Comparison of ENCODE assay signal across 21 mouse cellular contexts in genomic region chr17:26778001-26778400, GRCm38 (mm10).
"Had no signal": no experiment of that assay in that cellular context is flagged by ENCODE, and none has a peak within 500 bp of the region (broad histone marks: within the 10 kb centered on the region; RNA-seq: fewer than 3 reads in every experiment).

No protein-coding gene starts in this region.

- ATAC-seq: inflammation-experienced regulatory T-cells, adult 6 months; intestine, embryonic 16.5 days; lung, postnatal 0 days; midbrain, embryonic 13.5 days; midbrain, embryonic 16.5 days had no signal

- H3K27ac ChIP-seq: left cerebral cortex, adult 2 months; limb, embryonic 10.5 days; limb, embryonic 13.5 days; macrophage; midbrain, embryonic 10.5 days; midbrain, embryonic 13.5 days; neural tube, embryonic 13.5 days had no signal

- H3K9ac ChIP-seq: limb, embryonic 13.5 days; lung, embryonic 14.5 days; midbrain, embryonic 13.5 days; neural tube, embryonic 13.5 days had no signal

- DNase-seq: kidney, adult 18-20 months; kidney, adult 9 months; kidney, postnatal 14 days; kidney, postnatal 4 days; layer of hippocampus, postnatal 36 days; lung, embryonic 14.5 days; retina, postnatal 1 day; thymus, adult 18-20 months; thymus, postnatal 36 days had no signal

- H3K4me3 ChIP-seq: left cerebral cortex, adult 2 months; limb, embryonic 10.5 days; limb, embryonic 13.5 days; midbrain, embryonic 10.5 days; midbrain, embryonic 13.5 days; myocyte; neural tube, embryonic 13.5 days had no signal

- H3K27me3 ChIP-seq: limb, embryonic 13.5 days; neural tube, embryonic 13.5 days had no signal

- H3K9me3 ChIP-seq: limb, embryonic 10.5 days; limb, embryonic 13.5 days; midbrain, embryonic 10.5 days; midbrain, embryonic 13.5 days; neural tube, embryonic 13.5 days had no signal

- H3K4me2 ChIP-seq: limb, embryonic 13.5 days; lung, embryonic 14.5 days; midbrain, embryonic 13.5 days; neural tube, embryonic 13.5 days had no signal

- H3K36me3 ChIP-seq: limb, embryonic 10.5 days; limb, embryonic 13.5 days had no signal
